Mouse (Mus musculus): Measurements from ENCODE around the gene Prpf38b. TPM values are rescaled to one million over a fixed set of nuclear protein-coding genes. Genes with fewer than 3 reads are reported as not detected.
A peak's percentile ranks its signal among the peaks of the same experiment; 100 is the strongest.

Gene Prpf38b
- polyA plus RNA-seq, 1 experiment from 2014 or later = 44.0 TPM

- 11% methylated on average over 7 of the region's 7 CpGs for WGBS
- peak; percentile 85 for ATAC-seq (ENCODE audit: low FRiP score, low TSS enrichment)
- H3K4me1 ChIP-seq (ENCODE audit: control insufficient read depth, insufficient read depth, low read length) = peaks cover 13% of the 10 kb centered on the region; the same call in 1 of the 2 replicates
- no peaks in the 10 kb centered on the region for H3K9me3 ChIP-seq (ENCODE audit: control insufficient read depth, low read length)
- no peak overlapping the region for H3K4me3 ChIP-seq (replicated peaks; ENCODE audit: low read depth, low read length)
- no peaks in the 10 kb centered on the region for H3K27me3 ChIP-seq (ENCODE audit: control insufficient read depth, insufficient read depth, low read length)
- H3K9ac ChIP-seq (replicated peaks; ENCODE audit: low read length) = no peak overlapping the region
- peak overlapping the region; percentile 65 for H3K27ac ChIP-seq (replicated peaks; ENCODE audit: low read depth, low read length)
- H3K36me3 ChIP-seq (ENCODE audit: control insufficient read depth, insufficient read depth, low read length) = no peaks in the 10 kb centered on the region
- DNase-seq = peak; percentile 84
- peak overlapping the region; percentile 24; the same call in 1 of the 2 replicates for H3K4me2 ChIP-seq (ENCODE audit: low read length)
Observed at GRCm38 (mm10) chr3:108858231-108858770, 53.2 kb downstream of the Prpf38b start.

DNA sequence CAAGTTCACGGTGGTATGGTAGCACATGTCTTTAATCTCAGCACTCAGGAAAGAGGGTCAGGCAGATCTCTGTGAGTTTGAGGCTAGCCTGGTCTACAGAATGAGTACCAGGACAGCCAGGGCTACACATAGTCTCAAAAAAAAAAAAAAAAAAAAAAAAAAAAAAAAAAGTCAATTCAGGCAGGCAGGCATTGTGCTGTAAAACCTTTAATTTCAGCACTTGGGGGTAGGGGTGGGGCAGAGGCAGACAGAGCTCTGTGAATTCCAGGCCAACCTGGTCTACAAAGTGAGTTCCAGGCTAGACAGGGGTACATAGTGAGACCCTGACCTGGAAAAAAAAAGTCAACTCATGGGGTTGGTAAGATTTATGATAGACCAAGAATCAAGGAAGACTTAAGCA is 53.8 kb downstream of the Prpf38b start:
- Histone ChIP-seq H3K4me1 (ENCODE audit: control insufficient read depth, insufficient read depth, low read length) (peaks cover 13% of the 10 kb centered on the region; the same call in 1 of the 2 replicates), H3K9ac (replicated peaks; ENCODE audit: low read length) (no peak overlapping the region), H3K36me3 (ENCODE audit: control insufficient read depth, insufficient read depth, low read length) (no peaks in the 10 kb centered on the region), H3K4me2 (ENCODE audit: low read length) (no peak overlapping the region), H3K4me3 (replicated peaks; ENCODE audit: low read depth, low read length) (no peak overlapping the region), H3K27ac (replicated peaks; ENCODE audit: low read depth, low read length) (peak overlapping the region; percentile 65), H3K9me3 (ENCODE audit: control insufficient read depth, low read length) (no peaks in the 10 kb centered on the region), H3K27me3 (ENCODE audit: control insufficient read depth, insufficient read depth, low read length) (no peaks in the 10 kb centered on the region)
- WGBS = 66% methylated on average over 1 of the region's 1 CpGs
- DNase-seq (no peak), ATAC-seq (ENCODE audit: low FRiP score, low TSS enrichment) (no peak)

- Histone ChIP-seq H3K27ac (replicated peaks; ENCODE audit: low read depth, low read length) (no peak overlapping the region), H3K27me3 (ENCODE audit: control insufficient read depth, insufficient read depth, low read length) (no peaks in the 10 kb centered on the region), H3K4me2 (ENCODE audit: low read length) (no peak overlapping the region), H3K4me1 (ENCODE audit: control insufficient read depth, insufficient read depth, low read length) (peaks cover 13% of the 10 kb centered on the region; the same call in 1 of the 2 replicates), H3K9me3 (ENCODE audit: control insufficient read depth, low read length) (no peaks in the 10 kb centered on the region), H3K4me3 (replicated peaks; ENCODE audit: low read depth, low read length) (no peak overlapping the region), H3K36me3 (ENCODE audit: control insufficient read depth, insufficient read depth, low read length) (no peaks in the 10 kb centered on the region), H3K9ac (replicated peaks; ENCODE audit: low read length) (no peak overlapping the region)
- no peak for ATAC-seq (ENCODE audit: low FRiP score, low TSS enrichment)
- DNase-seq = no peak
- WGBS = 23% methylated on average over 3 of the region's 3 CpGs
Observed at GRCm38 (mm10) chr3:108857124-108857470, 54.4 kb downstream of the Prpf38b start.

GRCm38 (mm10) chr3:108856386-108857123 is 55.0 kb downstream of the Prpf38b start:
- 32% methylated on average over 8 of the region's 8 CpGs for WGBS
- no peak for DNase-seq
- H3K9ac ChIP-seq (replicated peaks; ENCODE audit: low read length) = no peak overlapping the region

GRCm38 (mm10) chr3:108855864-108856263 is 55.7 kb downstream of the Prpf38b start:
- peak; percentile 52 for DNase-seq
- 71% methylated on average over 10 of the region's 10 CpGs for WGBS

More at GRCm38 (mm10) chr3:108856386-108857123, 55.0 kb downstream of the Prpf38b start:
- Histone ChIP-seq H3K9me3 (ENCODE audit: control insufficient read depth, low read length) (no peaks in the 10 kb centered on the region), H3K27ac (replicated peaks; ENCODE audit: low read depth, low read length) (no peak overlapping the region), H3K4me3 (replicated peaks; ENCODE audit: low read depth, low read length) (no peak overlapping the region), H3K36me3 (ENCODE audit: control insufficient read depth, insufficient read depth, low read length) (no peaks in the 10 kb centered on the region), H3K27me3 (ENCODE audit: control insufficient read depth, insufficient read depth, low read length) (no peaks in the 10 kb centered on the region), H3K4me2 (ENCODE audit: low read length) (no peak overlapping the region), H3K4me1 (ENCODE audit: control insufficient read depth, insufficient read depth, low read length) (peaks cover 13% of the 10 kb centered on the region; the same call in 1 of the 2 replicates)
- ATAC-seq (ENCODE audit: low FRiP score, low TSS enrichment) = no peak

GRCm38 (mm10) chr3:108855371-108855770 is 56.2 kb downstream of the Prpf38b start:
- 42% methylated on average over 12 of the region's 12 CpGs for WGBS
- no peaks in the 10 kb centered on the region for H3K9me3 ChIP-seq (ENCODE audit: control insufficient read depth, low read length)
- H3K36me3 ChIP-seq (ENCODE audit: control insufficient read depth, insufficient read depth, low read length) = no peaks in the 10 kb centered on the region
- ATAC-seq (ENCODE audit: low FRiP score, low TSS enrichment) = no peak
- 0 out of 2 replicates have a peak overlapping the region, but pooled peaks have one; percentile 21 for H3K27ac ChIP-seq (replicated peaks; ENCODE audit: low read depth, low read length)
- peaks cover 13% of the 10 kb centered on the region; the same call in 1 of the 2 replicates for H3K4me1 ChIP-seq (ENCODE audit: control insufficient read depth, insufficient read depth, low read length)
- no peak overlapping the region for H3K9ac ChIP-seq (replicated peaks; ENCODE audit: low read length)
- DNase-seq = peak; percentile 57
- no peak overlapping the region for H3K4me3 ChIP-seq (replicated peaks; ENCODE audit: low read depth, low read length)
- H3K4me2 ChIP-seq (ENCODE audit: low read length) = no peak overlapping the region
- H3K27me3 ChIP-seq (ENCODE audit: control insufficient read depth, insufficient read depth, low read length) = no peaks in the 10 kb centered on the region

More at GRCm38 (mm10) chr3:108855864-108856263, 55.7 kb downstream of the Prpf38b start:
- H3K4me2 ChIP-seq (ENCODE audit: low read length) = no peak overlapping the region
- H3K27me3 ChIP-seq (ENCODE audit: control insufficient read depth, insufficient read depth, low read length) = no peaks in the 10 kb centered on the region
- H3K36me3 ChIP-seq (ENCODE audit: control insufficient read depth, insufficient read depth, low read length) = no peaks in the 10 kb centered on the region
- no peak overlapping the region; the same call in 1 of the 2 replicates for H3K27ac ChIP-seq (replicated peaks; ENCODE audit: low read depth, low read length)
- no peaks in the 10 kb centered on the region for H3K9me3 ChIP-seq (ENCODE audit: control insufficient read depth, low read length)
- peaks cover 13% of the 10 kb centered on the region; the same call in 1 of the 2 replicates for H3K4me1 ChIP-seq (ENCODE audit: control insufficient read depth, insufficient read depth, low read length)
- H3K4me3 ChIP-seq (replicated peaks; ENCODE audit: low read depth, low read length) = no peak overlapping the region
- H3K9ac ChIP-seq (replicated peaks; ENCODE audit: low read length) = no peak overlapping the region
- ATAC-seq (ENCODE audit: low FRiP score, low TSS enrichment) = no peak

GRCm38 (mm10) chr3:108853266-108853665 is 58.3 kb downstream of the Prpf38b start:
- no peak for DNase-seq
- H3K36me3 ChIP-seq (ENCODE audit: control insufficient read depth, insufficient read depth, low read length) = no peaks in the 10 kb centered on the region
- H3K4me3 ChIP-seq (replicated peaks; ENCODE audit: low read depth, low read length) = no peak overlapping the region
- 83% methylated on average over 1 of the region's 1 CpGs for WGBS
- no peaks in the 10 kb centered on the region for H3K27me3 ChIP-seq (ENCODE audit: control insufficient read depth, insufficient read depth, low read length)
- ATAC-seq (ENCODE audit: low FRiP score, low TSS enrichment) = no peak
- H3K4me1 ChIP-seq (ENCODE audit: control insufficient read depth, insufficient read depth, low read length) = peaks cover 11% of the 10 kb centered on the region; the same call in 1 of the 2 replicates
- no peak overlapping the region for H3K9ac ChIP-seq (replicated peaks; ENCODE audit: low read length)
- no peaks in the 10 kb centered on the region for H3K9me3 ChIP-seq (ENCODE audit: control insufficient read depth, low read length)
- no peak overlapping the region for H3K27ac ChIP-seq (replicated peaks; ENCODE audit: low read depth, low read length)
- no peak overlapping the region for H3K4me2 ChIP-seq (ENCODE audit: low read length)
